ENCODE assay signal across 8 mouse cellular contexts in the genomic region with DNA sequence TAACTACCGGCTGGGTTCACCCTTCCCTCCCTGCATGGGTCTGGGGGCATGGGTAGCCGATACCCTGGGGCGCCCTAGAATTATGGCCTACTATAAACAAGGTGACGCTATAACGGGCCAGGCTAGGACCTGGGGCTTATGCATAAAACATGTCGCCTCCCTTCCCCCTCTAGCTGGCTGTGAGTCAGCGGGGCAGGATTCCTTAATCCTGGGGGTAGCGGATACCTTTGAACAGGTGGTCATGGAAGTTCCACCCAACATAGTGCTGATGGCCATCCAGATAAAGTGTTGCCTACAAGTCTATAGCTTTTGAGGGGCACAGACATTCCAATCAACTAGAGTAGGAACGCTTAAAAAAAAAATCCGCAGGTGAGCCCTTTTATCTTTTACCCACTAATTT. TPM values are rescaled to one million over a fixed set of nuclear protein-coding genes. Genes with fewer than 3 reads are reported as not detected.
A peak's percentile ranks its signal among the peaks of the same experiment; 100 is the strongest.
DNase-seq lines count a peak whose midpoint lies in the region; ATAC-seq and TF ChIP-seq lines count a peak whose summit lies in the region.

No protein-coding gene starts in this region.

- no peak for TF ChIP-seq EP300 in heart, postnatal 0 days (IDR thresholded peaks at IDR 0.05; ENCODE audit: low read depth)

- H3K4me2 ChIP-seq in heart, postnatal 0 days (ENCODE audit: low read depth, low read length) = no peak overlapping the region; the same call in 1 of the 2 replicates
- H3K4me2 ChIP-seq in hindbrain, embryonic 14.5 days (replicated peaks) = peak overlapping the region; percentile 95; the same call in 1 of the 2 replicates
- H3K4me2 ChIP-seq in midbrain, embryonic 14.5 days (ENCODE audit: low read length) = peak overlapping the region; percentile 86

- in situ Hi-C loops in ES-E14 (cut with MboI; ENCODE audit: low sequenced_read_pairs in 2 of 2, unreplicated experiment in 2 of 2) = no loop called here

- DNase-seq in heart, postnatal 0 days (ENCODE audit: low spot score) = no peak
- no peak for DNase-seq in heart, postnatal 4 days
- no peak for DNase-seq in ES-E14 (ENCODE audit: low read depth, low spot score)
- DNase-seq in hindbrain, embryonic 14.5 days (ENCODE audit: low spot score) = no peak
- DNase-seq in midbrain, embryonic 14.5 days = no peak
- no peak for DNase-seq in cerebellum, adult 18-20 months
- no peak for DNase-seq in right cerebral cortex, postnatal 10 days (ENCODE audit: low spot score in 2 of 2)
- DNase-seq in adrenal gland, adult 8-10 months = no peak

- H3K36me3 ChIP-seq in heart, postnatal 0 days (replicated peaks; ENCODE audit: control insufficient read depth, insufficient read depth, low read length) = no peaks in the 10 kb centered on the region
- no peaks in the 10 kb centered on the region for H3K36me3 ChIP-seq in ES-E14 (ENCODE audit: control insufficient read depth, insufficient read depth, low read length, poor library complexity, severe bottlenecking)
- H3K36me3 ChIP-seq in hindbrain, embryonic 14.5 days (replicated peaks; ENCODE audit: control insufficient read depth, insufficient read depth) = no peaks in the 10 kb centered on the region
- H3K36me3 ChIP-seq in midbrain, embryonic 14.5 days (ENCODE audit: control insufficient read depth, insufficient read depth, low read length) = no peaks in the 10 kb centered on the region

- TF ChIP-seq CTCF in heart, postnatal 0 days (IDR thresholded peaks at IDR 0.05; ENCODE audit: low read depth) = no peak

- no peak overlapping the region for H3K27ac ChIP-seq in heart, postnatal 0 days (ENCODE audit: low read depth)
- H3K27ac ChIP-seq in ES-E14 (ENCODE audit: insufficient read depth, low read depth, low read length, poor library complexity, severe bottlenecking) = no peak overlapping the region
- H3K27ac ChIP-seq in hindbrain, embryonic 14.5 days = no peak overlapping the region
- H3K27ac ChIP-seq in midbrain, embryonic 14.5 days (replicated peaks; ENCODE audit: low read depth, low read length) = no peak overlapping the region

- peaks cover 71% of the 10 kb centered on the region for H3K27me3 ChIP-seq in heart, postnatal 0 days (ENCODE audit: control insufficient read depth, insufficient read depth, low read length)
- peaks cover 80% of the 10 kb centered on the region for H3K27me3 ChIP-seq in hindbrain, embryonic 14.5 days (ENCODE audit: control insufficient read depth, insufficient read depth, low read length)
- H3K27me3 ChIP-seq in midbrain, embryonic 14.5 days (ENCODE audit: control insufficient read depth, insufficient read depth, low read length) = peaks cover 53% of the 10 kb centered on the region

- peak overlapping the region; percentile 63 for H3K4me3 ChIP-seq in heart, postnatal 0 days (ENCODE audit: low read depth, low read length)
- peak overlapping the region; percentile 64 to 79; a peak in 3 of 4 replicates for H3K4me3 ChIP-seq in ES-E14 (ENCODE audit: insufficient read depth in 1 of 2, low read depth in 1 of 2, low read length in 2 of 2, poor library complexity in 1 of 2, severe bottlenecking in 1 of 2)
- H3K4me3 ChIP-seq in hindbrain, embryonic 14.5 days (replicated peaks; ENCODE audit: low read length) = peak overlapping the region; percentile 48; the same call in 1 of the 2 replicates
- no peak overlapping the region for H3K4me3 ChIP-seq in midbrain, embryonic 14.5 days (replicated peaks; ENCODE audit: low read depth, low read length)

- H3K9me3 ChIP-seq in heart, postnatal 0 days (replicated peaks; ENCODE audit: control insufficient read depth, low read length) = no peaks in the 10 kb centered on the region
- no peaks in the 10 kb centered on the region; the same call in 1 of the 2 replicates for H3K9me3 ChIP-seq in ES-E14 (ENCODE audit: control insufficient read depth, insufficient read depth, low read depth, low read length)
- H3K9me3 ChIP-seq in hindbrain, embryonic 14.5 days (ENCODE audit: control insufficient read depth, low read length) = no peaks in the 10 kb centered on the region
- no peaks in the 10 kb centered on the region for H3K9me3 ChIP-seq in midbrain, embryonic 14.5 days (ENCODE audit: control insufficient read depth, low read length)

- no peak for ATAC-seq in heart, postnatal 0 days (ENCODE audit: insufficient read depth, low read depth)
- no peak for ATAC-seq in hindbrain, embryonic 14.5 days (ENCODE audit: low FRiP score)
- no peak for ATAC-seq in midbrain, embryonic 14.5 days (ENCODE audit: low FRiP score, low TSS enrichment)

- WGBS in heart, postnatal 0 days = 5% methylated on average over 10 of the region's 10 CpGs
- 5% methylated on average over 9 of the region's 10 CpGs for WGBS in hindbrain, embryonic 14.5 days
- WGBS in midbrain, embryonic 14.5 days = 2% methylated on average over 10 of the region's 10 CpGs

- H3K9ac ChIP-seq in heart, postnatal 0 days (replicated peaks; ENCODE audit: low read depth, low read length) = no peak overlapping the region
- no peak overlapping the region for H3K9ac ChIP-seq in ES-E14 (ENCODE audit: insufficient read depth, low read depth, low read length, poor library complexity, severe bottlenecking)
- no peak overlapping the region for H3K9ac ChIP-seq in hindbrain, embryonic 14.5 days
- no peak overlapping the region for H3K9ac ChIP-seq in midbrain, embryonic 14.5 days (replicated peaks; ENCODE audit: low read length)

- H3K4me1 ChIP-seq in heart, postnatal 0 days (ENCODE audit: control insufficient read depth, insufficient read depth) = peaks cover 21% of the 10 kb centered on the region
- peaks cover 4 to 9% of the 10 kb centered on the region in 2 experiments; a peak in 3 of 4 replicates for H3K4me1 ChIP-seq in ES-E14 (ENCODE audit: control insufficient read depth in 2 of 2, insufficient read depth in 2 of 2, low read length in 2 of 2, poor library complexity in 1 of 2)
- peaks cover 26% of the 10 kb centered on the region for H3K4me1 ChIP-seq in hindbrain, embryonic 14.5 days (replicated peaks; ENCODE audit: control insufficient read depth, insufficient read depth, low read length)
- H3K4me1 ChIP-seq in midbrain, embryonic 14.5 days (ENCODE audit: control insufficient read depth, insufficient read depth, low read length) = peaks cover 22% of the 10 kb centered on the region

TF ChIP-seq in ES-E14, 5 proteins besides CTCF, POLR2A, EP300 and RAD21:
- TF ChIP-seq HCFC1 (IDR thresholded peaks at IDR 0.05; ENCODE audit: borderline replicate concordance, insufficient read depth, low read length) (no peak), ZNF384 (IDR thresholded peaks at IDR 0.05; ENCODE audit: low read depth, low read length) (no peak), ZC3H11A (IDR thresholded peaks at IDR 0.05; ENCODE audit: borderline replicate concordance, low read depth, low read length) (no peak), MAFK (IDR thresholded peaks at IDR 0.05; ENCODE audit: insufficient read depth, low read depth, low read length) (no peak)
TF ChIP-seq in ES-E14: peak in this region for 0.

RNA-seq across cellular contexts. Expression of gene Ovol2, which starts 2.0 kb away (rescaled TPM):
- not detected in 2 replicates for total RNA-seq in heart, postnatal 0 days (2014; rRNA removed; ENCODE audit: low replicate concordance)
- not detected in 2 replicates for polyA plus RNA-seq in heart, postnatal 0 days (2015; fragmentation: Nextera tagmentation; extraction: Ambion mirVana)
- not detected for total RNA-seq in heart, postnatal 4 days (2021)
- total RNA-seq in ES-E14 (2012; rRNA removed) = 1.8 and 2.1 TPM in 2 replicates
- not detected in 2 replicates for polyA plus RNA-seq in hindbrain, embryonic 14.5 days (2014; fragmentation: Nextera tagmentation; extraction: Ambion mirVana)
- polyA plus RNA-seq in midbrain, embryonic 14.5 days (2014; fragmentation: Nextera tagmentation; extraction: Ambion mirVana) = not detected in 2 replicates
- not detected for total RNA-seq in adrenal gland, adult 8-10 months (2022)

RNA-seq across cellular contexts. Expression of gene Kat14, which starts 38.8 kb away (rescaled TPM):
- 13.6 and 25.0 TPM in 2 replicates for total RNA-seq in heart, postnatal 0 days (2014; rRNA removed; ENCODE audit: low replicate concordance)
- 17.9 and 20.2 TPM in 2 replicates for polyA plus RNA-seq in heart, postnatal 0 days (2015; fragmentation: Nextera tagmentation; extraction: Ambion mirVana)
- total RNA-seq in heart, postnatal 4 days (2021) = 10 to 100 TPM; 28.5 to 29.0 TPM
- 37.7 and 43.9 TPM in 2 replicates for total RNA-seq in ES-E14 (2012; rRNA removed)
- 22.4 and 23.3 TPM in 2 replicates for polyA plus RNA-seq in hindbrain, embryonic 14.5 days (2014; fragmentation: Nextera tagmentation; extraction: Ambion mirVana)
- polyA plus RNA-seq in midbrain, embryonic 14.5 days (2014; fragmentation: Nextera tagmentation; extraction: Ambion mirVana) = 24.0 and 25.5 TPM in 2 replicates
- 10 to 100 TPM; 26.2 to 34.0 (median 31.5) TPM for total RNA-seq in adrenal gland, adult 8-10 months (2022)

RNA-seq across cellular contexts. Expression of gene Pet117, which starts 38.9 kb away (rescaled TPM):
- total RNA-seq in heart, postnatal 0 days (2014; rRNA removed; ENCODE audit: low replicate concordance) = not detected in 2 replicates
- 2.9 and 3.2 TPM in 2 replicates for polyA plus RNA-seq in heart, postnatal 0 days (2015; fragmentation: Nextera tagmentation; extraction: Ambion mirVana)
- total RNA-seq in heart, postnatal 4 days (2021) = 10 to 100 TPM in 1 of 2 experiments, 1 to 10 TPM in 1; 9.3 to 11.7 TPM
- total RNA-seq in ES-E14 (2012; rRNA removed) = not detected in 2 replicates
- polyA plus RNA-seq in hindbrain, embryonic 14.5 days (2014; fragmentation: Nextera tagmentation; extraction: Ambion mirVana) = 0.53 and 3.0 TPM in 2 replicates
- 3.1 TPM in 1 of 2 replicates, not detected in the other for polyA plus RNA-seq in midbrain, embryonic 14.5 days (2014; fragmentation: Nextera tagmentation; extraction: Ambion mirVana)
- total RNA-seq in adrenal gland, adult 8-10 months (2022) = 10 to 100 TPM in 2 of 4 experiments, 1 to 10 TPM in 2; 7.0 to 12.5 (median 9.8) TPM

RNA-seq across cellular contexts. Expression of gene Snx5, which starts 59.2 kb away (rescaled TPM):
- 80.2 and 146 TPM in 2 replicates for total RNA-seq in heart, postnatal 0 days (2014; rRNA removed; ENCODE audit: low replicate concordance)
- 55.7 and 65.6 TPM in 2 replicates for polyA plus RNA-seq in heart, postnatal 0 days (2015; fragmentation: Nextera tagmentation; extraction: Ambion mirVana)
- total RNA-seq in heart, postnatal 4 days (2021) = 10 to 100 TPM; 65.8 to 68.2 TPM
- 184 and 236 TPM in 2 replicates for total RNA-seq in ES-E14 (2012; rRNA removed)
- 73.0 and 75.9 TPM in 2 replicates for polyA plus RNA-seq in hindbrain, embryonic 14.5 days (2014; fragmentation: Nextera tagmentation; extraction: Ambion mirVana)
- 55.6 and 69.3 TPM in 2 replicates for polyA plus RNA-seq in midbrain, embryonic 14.5 days (2014; fragmentation: Nextera tagmentation; extraction: Ambion mirVana)
- total RNA-seq in adrenal gland, adult 8-10 months (2022) = 100 to 1,000 TPM in 3 of 4 experiments, 10 to 100 TPM in 1; 92.5 to 112 (median 101) TPM

RNA-seq across cellular contexts. Expression of gene Mgme1, which starts 59.5 kb away (rescaled TPM):
- total RNA-seq in heart, postnatal 0 days (2014; rRNA removed; ENCODE audit: low replicate concordance) = 7.5 and 11.1 TPM in 2 replicates
- 12.6 and 14.6 TPM in 2 replicates for polyA plus RNA-seq in heart, postnatal 0 days (2015; fragmentation: Nextera tagmentation; extraction: Ambion mirVana)
- 10 to 100 TPM; 10.2 to 11.8 TPM for total RNA-seq in heart, postnatal 4 days (2021)
- 19.5 and 22.4 TPM in 2 replicates for total RNA-seq in ES-E14 (2012; rRNA removed)
- 10.5 and 11.7 TPM in 2 replicates for polyA plus RNA-seq in hindbrain, embryonic 14.5 days (2014; fragmentation: Nextera tagmentation; extraction: Ambion mirVana)
- 7.6 and 11.1 TPM in 2 replicates for polyA plus RNA-seq in midbrain, embryonic 14.5 days (2014; fragmentation: Nextera tagmentation; extraction: Ambion mirVana)
- 10 to 100 TPM; 16.5 to 31.4 (median 19.5) TPM for total RNA-seq in adrenal gland, adult 8-10 months (2022)
